Mouse (Mus musculus): ENCODE measurements around the gene Cdkn1a. TPM values are rescaled to one million over a fixed set of nuclear protein-coding genes. Genes with fewer than 3 reads are reported as not detected.
"Not testable (repeated sequence)": the region's sequence is repeated elsewhere in the genome, so short reads cannot be mapped to it uniquely, and the experiment has no call there.

Gene Cdkn1a
- polyA plus RNA-seq (2012; rRNA removed), result 85.1 and 293 TPM in 2 replicates

DNA sequence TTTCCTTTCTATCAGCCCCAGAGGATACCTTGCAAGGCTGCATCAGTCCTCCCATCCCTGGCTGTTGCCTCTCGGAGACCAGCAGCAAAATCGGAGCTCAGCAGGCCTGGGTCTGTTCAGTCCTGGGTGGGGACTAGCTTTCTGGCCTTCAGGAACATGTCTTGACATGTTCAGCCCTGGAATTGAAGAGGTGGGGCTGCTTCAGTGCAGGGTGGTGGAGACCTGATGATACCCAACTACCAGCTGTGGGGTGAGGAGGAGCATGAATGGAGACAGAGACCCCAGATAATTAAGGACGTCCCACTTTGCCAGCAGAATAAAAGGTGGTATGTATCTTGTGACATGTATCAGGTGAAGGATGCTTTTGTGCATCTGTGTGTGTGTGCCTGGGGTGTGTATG lies at the start of gene Cdkn1a:
Gene Cdkn1a, plus strand, starts transcription at position 201 of the 400 bp plus-strand sequence.
- H3K27me3 ChIP-seq (ENCODE audit: control insufficient read depth, insufficient read depth, low read length), result no peaks in the 10 kb centered on the region
- H3K27ac ChIP-seq (ENCODE audit: insufficient read depth, low read depth, low read length), result no peak within 1 kb of the TSS
- WGBS, result 89% methylated on average over 3 of the region's 3 CpGs
- H3K36me3 ChIP-seq (ENCODE audit: control insufficient read depth, insufficient read depth, low read length), result no peaks in the 10 kb centered on the region
- no peak for TF ChIP-seq CTCF (IDR thresholded peaks at IDR 0.05; ENCODE audit: extremely low read depth, insufficient read length, insufficient replicate concordance, low read depth, low read length)
- no peak for TF ChIP-seq POLR2A (IDR thresholded peaks at IDR 0.05; ENCODE audit: low read depth, low read length)
- no peak within 1 kb of the TSS for H3K4me3 ChIP-seq (ENCODE audit: low read depth, low read length)
- no peaks in the 10 kb centered on the region for H3K4me1 ChIP-seq (ENCODE audit: control insufficient read depth, insufficient read depth, insufficient read length, low read length)

- peaks cover 60% of the 10 kb centered on the region for H3K36me3 ChIP-seq (ENCODE audit: control insufficient read depth, insufficient read depth, low read length)
- not testable (repeated sequence) for H3K27ac ChIP-seq (ENCODE audit: insufficient read depth, low read depth, low read length); H3K4me1 ChIP-seq (ENCODE audit: control insufficient read depth, insufficient read depth, insufficient read length, low read length); H3K27me3 ChIP-seq (ENCODE audit: control insufficient read depth, insufficient read depth, low read length); H3K4me3 ChIP-seq (ENCODE audit: low read depth, low read length)
- whole genome bisulfite sequencing, result 35% methylated on average over 3 of the region's 3 CpGs
Observed at GRCm38 (mm10) chr17:29041632-29042031, 49.1 kb upstream of the Cdkn1a start.

DNA sequence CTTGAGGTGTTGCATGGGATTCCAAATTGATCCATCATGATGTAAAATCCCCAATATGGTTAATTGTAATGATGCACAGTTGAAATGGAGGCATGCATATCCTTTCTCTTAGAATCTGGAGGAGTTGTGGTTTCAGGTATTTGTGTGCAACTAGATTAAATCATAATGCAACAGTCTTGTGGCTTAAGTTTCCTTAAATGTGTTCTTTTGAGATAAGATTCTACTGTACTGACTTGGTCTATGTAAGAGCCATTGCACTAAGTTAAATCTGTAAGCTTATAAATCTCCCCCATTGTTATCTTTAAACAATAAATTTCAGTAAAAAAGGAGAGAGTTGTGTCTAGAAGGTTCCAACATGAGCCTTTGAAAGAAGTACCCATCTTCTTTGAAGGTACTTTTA lies 48.2 kb upstream of the Cdkn1a start:
- H3K4me1 ChIP-seq (ENCODE audit: control insufficient read depth, insufficient read depth, insufficient read length, low read length), result peaks cover 7% of the 10 kb centered on the region
- TF ChIP-seq POLR2A (IDR thresholded peaks at IDR 0.05; ENCODE audit: low read depth, low read length) (no peak), CTCF (IDR thresholded peaks at IDR 0.05; ENCODE audit: extremely low read depth, insufficient read length, insufficient replicate concordance, low read depth, low read length) (no peak)
- peaks cover 52% of the 10 kb centered on the region for H3K36me3 ChIP-seq (ENCODE audit: control insufficient read depth, insufficient read depth, low read length)
- H3K27me3 ChIP-seq (ENCODE audit: control insufficient read depth, insufficient read depth, low read length), result no peaks in the 10 kb centered on the region
- no peak overlapping the region for H3K4me3 ChIP-seq (ENCODE audit: low read depth, low read length)
- no peak overlapping the region for H3K27ac ChIP-seq (ENCODE audit: insufficient read depth, low read depth, low read length)

DNA sequence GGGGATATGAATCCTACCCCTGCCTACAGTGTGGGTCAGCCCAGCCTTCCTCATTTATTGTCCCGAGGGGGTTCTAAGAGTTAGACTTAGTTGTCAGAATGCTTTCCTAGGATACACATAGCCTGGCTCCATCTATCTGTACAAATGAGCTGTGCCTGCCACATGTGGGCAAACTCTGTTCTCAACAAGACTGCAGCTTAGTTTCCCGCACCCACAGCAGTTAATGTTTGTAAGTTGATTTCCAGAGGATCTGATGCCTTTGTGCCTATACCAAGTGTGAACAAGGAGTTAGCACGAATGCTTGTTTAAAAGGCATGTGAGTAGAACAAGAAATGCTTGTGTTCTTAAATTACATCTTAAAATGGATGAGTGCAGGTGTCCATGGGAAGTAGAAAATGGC lies 47.2 kb upstream of the Cdkn1a start:
- TF ChIP-seq POLR2A (IDR thresholded peaks at IDR 0.05; ENCODE audit: low read depth, low read length) (no peak), CTCF (IDR thresholded peaks at IDR 0.05; ENCODE audit: extremely low read depth, insufficient read length, insufficient replicate concordance, low read depth, low read length) (no peak)
- Histone ChIP-seq H3K27ac (ENCODE audit: insufficient read depth, low read depth, low read length) (no peak overlapping the region), H3K4me3 (ENCODE audit: low read depth, low read length) (no peak overlapping the region), H3K4me1 (ENCODE audit: control insufficient read depth, insufficient read depth, insufficient read length, low read length) (peaks cover 7% of the 10 kb centered on the region), H3K36me3 (ENCODE audit: control insufficient read depth, insufficient read depth, low read length) (peaks cover 44% of the 10 kb centered on the region), H3K27me3 (ENCODE audit: control insufficient read depth, insufficient read depth, low read length) (no peaks in the 10 kb centered on the region)
- 74% methylated on average over 3 of the region's 3 CpGs for WGBS

DNA sequence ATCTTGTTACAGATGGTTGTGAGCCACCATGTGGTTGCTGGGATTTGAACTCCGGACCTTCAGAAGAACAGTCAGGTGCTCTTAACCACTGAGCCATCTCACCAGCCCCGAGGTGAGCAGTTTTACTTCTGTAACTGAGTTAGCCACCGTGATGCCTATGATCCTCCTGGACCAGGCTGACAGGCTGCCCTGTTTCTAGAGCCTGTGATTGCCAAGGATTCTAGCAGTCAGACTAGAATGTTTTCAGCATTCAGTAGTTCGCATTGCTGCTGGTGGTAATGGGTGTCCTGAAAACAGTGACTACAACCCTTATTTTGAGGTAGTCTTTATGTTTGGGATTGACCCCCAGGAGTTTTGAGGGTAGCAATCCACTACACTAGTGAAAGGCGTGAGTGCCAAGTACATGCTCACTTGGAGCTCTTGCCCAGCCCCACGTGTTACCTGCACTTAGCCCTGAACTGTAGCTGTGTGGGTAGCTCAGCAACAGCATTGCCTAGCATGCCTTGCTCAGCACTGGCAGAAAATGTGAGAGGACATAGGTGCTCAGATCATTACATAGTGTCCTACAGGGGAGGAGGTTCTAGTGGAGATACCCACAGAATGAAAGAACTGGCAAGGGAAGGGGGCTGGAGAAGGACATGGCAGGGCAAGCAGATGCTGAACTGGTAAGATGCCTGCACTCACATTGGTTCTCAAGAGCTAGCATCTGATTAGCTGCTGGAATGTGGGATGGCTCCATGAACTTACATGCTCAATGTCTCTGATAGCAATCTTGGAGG lies 46.4 kb upstream of the Cdkn1a start:
- Histone ChIP-seq H3K27ac (ENCODE audit: insufficient read depth, low read depth, low read length) (no peak overlapping the region), H3K4me3 (ENCODE audit: low read depth, low read length) (no peak overlapping the region), H3K36me3 (ENCODE audit: control insufficient read depth, insufficient read depth, low read length) (peaks cover 39% of the 10 kb centered on the region), H3K27me3 (ENCODE audit: control insufficient read depth, insufficient read depth, low read length) (no peaks in the 10 kb centered on the region), H3K4me1 (ENCODE audit: control insufficient read depth, insufficient read depth, insufficient read length, low read length) (peaks cover 9% of the 10 kb centered on the region)
- WGBS, result 58% methylated on average over 6 of the region's 6 CpGs
- no peak for TF ChIP-seq POLR2A (IDR thresholded peaks at IDR 0.05; ENCODE audit: low read depth, low read length)
- no peak for TF ChIP-seq CTCF (IDR thresholded peaks at IDR 0.05; ENCODE audit: extremely low read depth, insufficient read length, insufficient replicate concordance, low read depth, low read length)

GRCm38 (mm10) chr17:29044925-29045319 lies 45.9 kb upstream of the Cdkn1a start:
- H3K27ac ChIP-seq (ENCODE audit: insufficient read depth, low read depth, low read length), result peak overlapping the region; percentile 3; the same call in 1 of the 2 replicates
- no peaks in the 10 kb centered on the region for H3K27me3 ChIP-seq (ENCODE audit: control insufficient read depth, insufficient read depth, low read length)
- no peak overlapping the region for H3K4me3 ChIP-seq (ENCODE audit: low read depth, low read length)
- 27% methylated on average over 1 of the region's 1 CpGs for WGBS
- TF ChIP-seq POLR2A (IDR thresholded peaks at IDR 0.05; ENCODE audit: low read depth, low read length) (no peak), CTCF (IDR thresholded peaks at IDR 0.05; ENCODE audit: extremely low read depth, insufficient read length, insufficient replicate concordance, low read depth, low read length) (peak; percentile 59; the same call in 1 of the 2 replicates)
- peaks cover 11% of the 10 kb centered on the region for H3K4me1 ChIP-seq (ENCODE audit: control insufficient read depth, insufficient read depth, insufficient read length, low read length)
- peaks cover 33% of the 10 kb centered on the region for H3K36me3 ChIP-seq (ENCODE audit: control insufficient read depth, insufficient read depth, low read length)

DNA sequence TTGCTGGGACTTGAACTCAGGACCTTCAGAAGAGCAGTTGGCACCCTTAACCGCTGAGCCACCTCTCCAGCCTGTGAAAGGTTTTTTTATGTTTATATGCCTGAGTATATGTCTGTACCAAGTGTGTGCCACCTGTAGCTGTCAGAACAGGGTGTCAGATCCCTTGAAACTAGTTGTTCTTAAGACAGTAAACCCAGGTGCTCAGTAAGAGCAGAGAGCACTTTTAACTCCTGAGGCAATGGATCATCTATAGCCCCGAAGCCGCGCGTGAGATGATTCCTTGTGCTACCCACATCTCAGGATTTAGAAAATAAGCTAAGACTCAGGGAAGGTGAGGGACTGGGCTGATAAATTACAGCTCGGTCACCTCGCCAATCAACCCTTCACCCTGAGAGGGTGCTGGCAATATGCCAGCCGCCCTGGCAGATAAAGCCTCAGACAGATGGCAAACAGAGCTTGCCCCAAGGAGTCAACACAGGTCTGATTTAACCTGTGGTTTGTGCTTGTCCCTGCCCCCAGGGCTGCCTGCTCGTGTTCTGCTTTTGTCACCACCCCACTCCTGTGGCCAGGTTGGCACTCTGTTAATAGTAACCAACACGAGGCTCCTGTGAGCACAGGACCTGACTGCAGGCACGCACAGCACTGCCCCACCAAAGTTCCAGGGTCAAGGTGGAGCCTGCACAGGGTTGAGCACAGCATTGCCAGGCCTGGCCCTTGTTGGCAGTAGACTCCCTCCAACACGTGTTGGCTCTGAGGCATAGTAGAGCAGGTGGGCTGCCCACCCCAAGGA lies 44.8 kb upstream of the Cdkn1a start:
- WGBS, result 22% methylated on average over 12 of the region's 12 CpGs
- TF ChIP-seq POLR2A (IDR thresholded peaks at IDR 0.05; ENCODE audit: low read depth, low read length), result no peak; the same call in 1 of the 2 replicates
- TF ChIP-seq CTCF (IDR thresholded peaks at IDR 0.05; ENCODE audit: extremely low read depth, insufficient read length, insufficient replicate concordance, low read depth, low read length), result no peak
- H3K4me3 ChIP-seq (ENCODE audit: low read depth, low read length), result no peak overlapping the region
- H3K27ac ChIP-seq (ENCODE audit: insufficient read depth, low read depth, low read length), result peak overlapping the region; percentile 56
- H3K4me1 ChIP-seq (ENCODE audit: control insufficient read depth, insufficient read depth, insufficient read length, low read length), result peaks cover 15% of the 10 kb centered on the region
- H3K27me3 ChIP-seq (ENCODE audit: control insufficient read depth, insufficient read depth, low read length), result no peaks in the 10 kb centered on the region
- peaks cover 25% of the 10 kb centered on the region for H3K36me3 ChIP-seq (ENCODE audit: control insufficient read depth, insufficient read depth, low read length)

Data from small intestine, adult 2 months (tissue).